Mouse (Mus musculus) MEL (cell line): Measurements from ENCODE around the gene Lpcat3. TPM values are rescaled to one million over a fixed set of nuclear protein-coding genes. Genes with fewer than 3 reads are reported as not detected.
A peak's percentile ranks its signal among the peaks of the same experiment; 100 is the strongest.

Experiments used
- DNase-seq: peaks from one replicate; pipeline ENCODE4 v3.0.0; 2011; ENCODE audit warnings: low read depth, low spot score
- H3K27ac ChIP-seq: 2 replicates; pipeline ENCODE4 v1.5.1; 2012; ENCODE audit warnings: low read depth, mild to moderate bottlenecking, control low read depth, low read length, moderate library complexity; ENCODE audit not compliant: control insufficient read depth
- H3K27me3 ChIP-seq, 2 experiments: fragments of 150-350 bp in 1 of 2; sonication (generic) in 1 of 2; 2 replicates each; pipeline ENCODE4 v1.6.1; 2012; ENCODE audit warnings: low read length in 2 of 2, mild to moderate bottlenecking in 2 of 2, improper control_type of control experiment in 1 of 2, moderate library complexity in 1 of 2; ENCODE audit not compliant: insufficient read depth in 2 of 2, control insufficient read depth in 1 of 2
- H3K36me3 ChIP-seq, 2 experiments: 2 replicates each; pipeline ENCODE4 v1.6.1; 2012 to 2014; ENCODE audit warnings: low read length in 2 of 2, improper control_type of control experiment in 1 of 2, inconsistent platforms in 1 of 2, mild to moderate bottlenecking in 1 of 2; ENCODE audit not compliant: insufficient read depth in 2 of 2, control insufficient read depth in 1 of 2
- H3K4me1 ChIP-seq, 2 experiments: fragments of 150-350 bp in 1 of 2; sonication (generic) in 1 of 2; 2 replicates each; pipeline ENCODE4 v1.6.1; 2012; ENCODE audit warnings: low read length in 2 of 2, improper control_type of control experiment in 1 of 2, mild to moderate bottlenecking in 1 of 2; ENCODE audit not compliant: insufficient read depth in 2 of 2, control insufficient read depth in 1 of 2
- H3K4me3 ChIP-seq, 2 experiments: fragments of 150-350 bp in 1 of 2; sonication (generic) in 1 of 2; 2 replicates each; pipeline ENCODE4 v1.5.1; 2012; ENCODE audit warnings: low read depth in 2 of 2, low read length in 2 of 2, mild to moderate bottlenecking in 2 of 2, moderate library complexity in 2 of 2, control low read depth in 1 of 2, improper control_type of control experiment in 1 of 2; ENCODE audit not compliant: control insufficient read depth in 1 of 2, insufficient read depth in 1 of 2
- H3K79me2 ChIP-seq: 2 replicates; pipeline ENCODE4 v1.6.1; 2012; ENCODE audit warnings: mild to moderate bottlenecking, low read length, moderate library complexity; ENCODE audit not compliant: control insufficient read depth, poor library complexity, insufficient read depth
- H3K9ac ChIP-seq: 2 replicates; pipeline ENCODE4 v1.6.1; 2012; ENCODE audit warnings: low read depth, mild to moderate bottlenecking, control low read depth, low read length, moderate library complexity; ENCODE audit not compliant: control insufficient read depth, poor library complexity, severe bottlenecking
- H3K9me3 ChIP-seq: fragments of 150-350 bp; sonication (generic); replicated peaks from 2 replicates; pipeline ENCODE4 v1.6.1; 2012; ENCODE audit warnings: mild to moderate bottlenecking, low read length, improper control_type of control experiment, moderate library complexity; ENCODE audit not compliant: insufficient read depth
- CHD1 ChIP-seq: IDR thresholded peaks from 2 replicates; pipeline ENCODE4 v1.6.1; 2012; ENCODE audit warnings: low read depth, mild to moderate bottlenecking, inconsistent platforms, low read length, improper control_type of control experiment
- CTCF ChIP-seq, 3 experiments: IDR thresholded peaks in 2 of 3; conservative IDR thresholded peaks in 1 of 3; 2 replicates each; pipeline ENCODE4 v1.5.1; 2011 to 2012; ENCODE audit warnings: low read length in 3 of 3, low read depth in 2 of 3, mild to moderate bottlenecking in 2 of 3, improper control_type of control experiment in 1 of 3, inconsistent platforms in 1 of 3, mixed read lengths in 1 of 3, moderate library complexity in 1 of 3; ENCODE audit not compliant: control insufficient read depth in 1 of 3, insufficient read depth in 1 of 3, poor library complexity in 1 of 3, severe bottlenecking in 1 of 3
- EP300 ChIP-seq, 2 experiments: IDR thresholded peaks; 2 replicates each; pipeline ENCODE4 v1.6.1; 2011; ENCODE audit warnings: improper control_type of control experiment in 2 of 2, low read length in 2 of 2, low read depth in 1 of 2, mild to moderate bottlenecking in 1 of 2
- HCFC1 ChIP-seq: IDR thresholded peaks from 2 replicates; pipeline ENCODE4 v1.6.1; 2012; ENCODE audit warnings: low read depth, mild to moderate bottlenecking, inconsistent platforms, low read length, improper control_type of control experiment, moderate library complexity
- JUND ChIP-seq: IDR thresholded peaks from 2 replicates; pipeline ENCODE4 v1.6.1; 2011; ENCODE audit warnings: low read depth, mild to moderate bottlenecking, improper control_type of control experiment, low read length
- MAFK ChIP-seq: IDR thresholded peaks from 2 replicates; pipeline ENCODE4 v1.6.1; 2011; ENCODE audit warnings: low read depth, mild to moderate bottlenecking, low read length, improper control_type of control experiment, borderline replicate concordance
- MEF2A ChIP-seq: IDR thresholded peaks from 2 replicates; pipeline ENCODE4 v1.6.1; 2014; ENCODE audit warnings: low read depth, mild to moderate bottlenecking, inconsistent platforms, low read length, improper control_type of control experiment; ENCODE audit not compliant: poor library complexity, insufficient replicate concordance, severe bottlenecking; ENCODE audit errors: extremely low read depth
- MXI1 ChIP-seq: IDR thresholded peaks from 2 replicates; pipeline ENCODE4 v1.6.1; 2011; ENCODE audit warnings: mild to moderate bottlenecking, low read depth, low read length, improper control_type of control experiment
- MYB ChIP-seq: IDR thresholded peaks from 2 replicates; pipeline ENCODE4 v1.6.1; 2011; ENCODE audit warnings: mild to moderate bottlenecking, low read depth, low read length, improper control_type of control experiment
- NELFE ChIP-seq: IDR thresholded peaks from 2 replicates; pipeline ENCODE4 v1.6.1; 2011; ENCODE audit warnings: low read depth, low read length, improper control_type of control experiment
- POLR2A ChIP-seq, 2 experiments: IDR thresholded peaks; 2 replicates each; pipeline ENCODE4 v1.6.1; 2011 to 2012; ENCODE audit warnings: low read length in 2 of 2, mild to moderate bottlenecking in 2 of 2, control low read depth in 1 of 2, improper control_type of control experiment in 1 of 2, low read depth in 1 of 2, moderate library complexity in 1 of 2; ENCODE audit not compliant: control insufficient read depth in 1 of 2, insufficient read depth in 1 of 2, poor library complexity in 1 of 2
- POLR2AphosphoS5 ChIP-seq: IDR thresholded peaks from 2 replicates; pipeline ENCODE4 v1.6.1; 2012; ENCODE audit warnings: low read depth, borderline replicate concordance, mild to moderate bottlenecking, inconsistent platforms, low read length, moderate library complexity, mixed read lengths
- RAD21 ChIP-seq: IDR thresholded peaks from 2 replicates; pipeline ENCODE4 v1.6.1; 2011; ENCODE audit warnings: mild to moderate bottlenecking, low read depth, low read length, improper control_type of control experiment
- SIN3A ChIP-seq: IDR thresholded peaks from 2 replicates; pipeline ENCODE4 v1.6.1; 2012; ENCODE audit warnings: low read length, improper control_type of control experiment, inconsistent platforms
- SMC3 ChIP-seq: IDR thresholded peaks from 2 replicates; pipeline ENCODE4 v1.6.1; 2011; ENCODE audit warnings: low read depth, low read length, improper control_type of control experiment
- TAL1 ChIP-seq: IDR thresholded peaks from 2 replicates; pipeline ENCODE4 v1.6.1; 2012; ENCODE audit warnings: mild to moderate bottlenecking, inconsistent platforms, low read length, moderate library complexity, mixed read lengths
- TBP ChIP-seq: IDR thresholded peaks from 2 replicates; pipeline ENCODE4 v1.8.0; 2011; ENCODE audit warnings: low read depth, low read length, improper control_type of control experiment
- TCF12 ChIP-seq: IDR thresholded peaks from 2 replicates; pipeline ENCODE4 v1.6.1; 2014; ENCODE audit warnings: low read depth, mild to moderate bottlenecking, inconsistent platforms, low read length, improper control_type of control experiment, moderate library complexity
- USF1 ChIP-seq: IDR thresholded peaks from 2 replicates; pipeline ENCODE4 v1.6.1; 2014; ENCODE audit warnings: low read depth, mild to moderate bottlenecking, inconsistent platforms, low read length, improper control_type of control experiment, moderate library complexity
- ZC3H11A ChIP-seq: IDR thresholded peaks from 2 replicates; pipeline ENCODE4 v1.6.1; 2012; ENCODE audit warnings: low read depth, mild to moderate bottlenecking, inconsistent platforms, low read length, improper control_type of control experiment
- ZNF384 ChIP-seq: IDR thresholded peaks from 2 replicates; pipeline ENCODE4 v1.6.1; 2012; ENCODE audit warnings: low read depth, mild to moderate bottlenecking, inconsistent platforms, low read length, improper control_type of control experiment
- polyA plus RNA-seq, 2 experiments: library from polyadenylated mRNA; stranded (reverse) in 1 of 2; unstranded in 1 of 2; fragments of >175 nt in 1 of 2; fragments of >200 nt in 1 of 2; gene quantifications; 2 replicates each; pipeline versions ENCODE4 v1.2.1 to v1.2.4; 2012; ENCODE audit warnings: low replicate concordance in 2 of 2, low read depth in 1 of 2; ENCODE audit not compliant: insufficient read length in 2 of 2, insufficient read depth in 1 of 2, missing spikeins in 1 of 2
- total RNA-seq: library from RNA; depleted of rRNA; stranded (reverse); fragments of 300-350 nt; gene quantifications from 2 replicates; pipeline ENCODE4 v1.2.3, GENCODE M21; 2012

Gene Lpcat3
- total and polyA plus RNA-seq, 3 experiments = 135 to 337 TPM; not detected in 1

- TF ChIP-seq HCFC1 (peak; percentile 93), MAFK (no peak), MXI1 (peak; percentile 65), ZC3H11A (no peak), JUND (no peak), EP300 (IDR thresholded peaks at IDR 0.05; ENCODE audit: low read depth in 1 of 2, low read length in 2 of 2) (no peak), SIN3A (peak; percentile 50; the same call in 1 of the 2 replicates), CHD1 (no peak), RAD21 (no peak; the same call in 1 of the 2 replicates)
Observed at GRCm38 (mm10) chr6:124745490-124746295, 82.9 kb downstream of the Lpcat3 start (continued).

- Histone ChIP-seq H3K27ac (no peak overlapping the region), H3K27me3 (no peaks in the 10 kb centered on the region), H3K9me3 (no peaks in the 10 kb centered on the region), H3K79me2 (peaks cover 1% of the 10 kb centered on the region; the same call in 1 of the 2 replicates), H3K9ac (peak overlapping the region; percentile 80), H3K4me1 (peaks cover 0 to 4% of the 10 kb centered on the region in 2 experiments; a peak in 1 of 4 replicates), H3K4me3 (peak overlapping the region; percentile 50 to 57), H3K36me3 (peaks cover 0 to 4% of the 10 kb centered on the region in 2 experiments; a peak in 2 of 4 replicates)
- TF ChIP-seq POLR2AphosphoS5 = no peak
- TF ChIP-seq SMC3 = no peak
- TF ChIP-seq CTCF (IDR thresholded peaks at IDR 0.05 in 2 of 3, conservative IDR thresholded peaks at IDR 0.05 in 1 of 3; ENCODE audit: control insufficient read depth in 1 of 3, insufficient read depth in 1 of 3, low read depth in 2 of 3, low read length in 3 of 3, poor library complexity in 1 of 3, severe bottlenecking in 1 of 3) = no peak
- no peak for TF ChIP-seq ZNF384
- TF ChIP-seq TCF12 = no peak
- TF ChIP-seq MXI1 = no peak
- TF ChIP-seq NELFE = no peak
- no peak for TF ChIP-seq TBP
- no peak for TF ChIP-seq MYB
- no peak for TF ChIP-seq TAL1
- TF ChIP-seq USF1 = no peak
- TF ChIP-seq MEF2A = no peak
- no peak for TF ChIP-seq RAD21
- TF ChIP-seq ZC3H11A = no peak
- TF ChIP-seq POLR2A (IDR thresholded peaks at IDR 0.05; ENCODE audit: control insufficient read depth in 1 of 2, insufficient read depth in 1 of 2, low read depth in 1 of 2, low read length in 2 of 2, poor library complexity in 1 of 2) = no peak
- no peak for DNase-seq
Observed at GRCm38 (mm10) chr6:124746296-124746605, 83.4 kb downstream of the Lpcat3 start.
